Mouse (Mus musculus) gastrocnemius, postnatal 4 days (tissue): Measurements from ENCODE around the gene Zfp777. TPM values are rescaled to one million over a fixed set of nuclear protein-coding genes. Genes with fewer than 3 reads are reported as not detected.

Experiments
- DNase-seq, 2 experiments: peaks; one replicate each; pipeline ENCODE4 v3.0.0; 2021 to 2022; ENCODE audit warnings: low spot score in 2 of 2, mixed read lengths in 2 of 2
- long read RNA-seq, 2 experiments: library from polyadenylated mRNA; stranded (forward); transcript quantifications; one replicate each; pipeline ENCODE4 v2.0.0; 2021
- total RNA-seq, 2 experiments: library from RNA; stranded (reverse); gene quantifications; 2 replicates each; pipeline ENCODE4 v1.2.3; 2021

Gene Zfp777
- 10 to 100 TPM; 25.8 to 26.4 TPM for total RNA-seq
- long read RNA-seq, experiment 1, transcript Zfp777-202 (6 exons, 3,111 nt), result major isoform, 6 of 30 reads
- long read RNA-seq, experiment 1, partial matches to known transcripts, result 11 of 30 reads
- long read RNA-seq, experiment 1, other reads (novel, unspliced or antisense), result 13 of 30 reads
- long read RNA-seq, experiment 2, transcript Zfp777-202 (6 exons, 3,111 nt), result major isoform, 12 of 34 reads
- long read RNA-seq, experiment 2, partial matches to known transcripts, result 5 of 34 reads
- long read RNA-seq, experiment 2, other reads (novel, unspliced or antisense), result 13 of 34 reads

DNA sequence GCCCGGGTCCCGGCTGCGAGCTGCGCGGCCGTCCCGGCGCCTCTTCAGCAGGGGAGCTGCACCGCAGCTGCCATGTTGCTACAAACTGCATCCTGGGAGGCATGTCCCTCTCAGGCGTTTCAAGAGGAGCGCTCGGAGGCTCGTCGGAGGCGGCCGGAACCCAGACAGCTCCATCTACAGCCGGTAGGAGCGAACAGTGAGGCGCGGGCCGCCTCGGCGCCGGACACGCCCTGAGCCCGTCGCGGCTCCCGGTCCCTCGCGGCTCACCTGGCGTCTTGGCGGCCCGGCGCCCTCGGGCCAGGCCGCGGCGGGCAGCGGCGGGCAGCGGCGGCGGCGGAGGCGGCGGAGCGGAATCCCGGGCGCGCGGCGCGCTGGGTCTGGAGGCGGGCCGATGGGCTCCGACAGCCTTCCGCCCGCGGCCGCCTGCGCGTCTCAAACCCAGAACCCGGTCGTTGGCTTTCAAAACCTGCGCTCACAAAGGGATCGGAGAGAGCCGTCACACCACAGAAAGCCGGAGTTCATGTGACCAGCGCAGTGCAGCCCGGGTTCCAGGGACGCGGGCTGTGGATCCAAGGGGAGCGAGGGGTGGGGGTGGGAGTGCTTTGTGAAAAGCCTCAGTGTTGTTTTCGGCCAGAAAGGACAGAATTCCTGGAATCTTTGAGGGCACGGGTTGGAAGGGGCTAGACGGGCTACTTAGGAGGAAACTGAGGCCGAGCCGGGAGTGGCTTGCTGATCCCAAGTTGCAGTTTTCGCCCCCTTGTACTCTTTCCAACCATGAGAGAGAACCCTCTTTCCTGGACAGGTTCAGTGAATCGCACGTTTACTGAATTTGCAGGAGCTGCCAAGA lies at the start of gene Zfp777:
Gene Zfp777 (minus strand): TSS at position 486 of the 847 bp plus-strand sequence.
- peak; percentile 76 to 86 for DNase-seq

GRCm38 (mm10) chr6:48086957-48087715 lies 38.4 kb upstream of the Zfp777 start:
- DNase-seq, result no peak

- peak; percentile 92 for DNase-seq
These were observed 37.8 kb upstream of the Zfp777 start, which contains the start of gene Zfp746 for GRCm38 (mm10) chr6:48086471-48086878. Gene Zfp746 (minus strand): TSS chr6:48086593.

DNA sequence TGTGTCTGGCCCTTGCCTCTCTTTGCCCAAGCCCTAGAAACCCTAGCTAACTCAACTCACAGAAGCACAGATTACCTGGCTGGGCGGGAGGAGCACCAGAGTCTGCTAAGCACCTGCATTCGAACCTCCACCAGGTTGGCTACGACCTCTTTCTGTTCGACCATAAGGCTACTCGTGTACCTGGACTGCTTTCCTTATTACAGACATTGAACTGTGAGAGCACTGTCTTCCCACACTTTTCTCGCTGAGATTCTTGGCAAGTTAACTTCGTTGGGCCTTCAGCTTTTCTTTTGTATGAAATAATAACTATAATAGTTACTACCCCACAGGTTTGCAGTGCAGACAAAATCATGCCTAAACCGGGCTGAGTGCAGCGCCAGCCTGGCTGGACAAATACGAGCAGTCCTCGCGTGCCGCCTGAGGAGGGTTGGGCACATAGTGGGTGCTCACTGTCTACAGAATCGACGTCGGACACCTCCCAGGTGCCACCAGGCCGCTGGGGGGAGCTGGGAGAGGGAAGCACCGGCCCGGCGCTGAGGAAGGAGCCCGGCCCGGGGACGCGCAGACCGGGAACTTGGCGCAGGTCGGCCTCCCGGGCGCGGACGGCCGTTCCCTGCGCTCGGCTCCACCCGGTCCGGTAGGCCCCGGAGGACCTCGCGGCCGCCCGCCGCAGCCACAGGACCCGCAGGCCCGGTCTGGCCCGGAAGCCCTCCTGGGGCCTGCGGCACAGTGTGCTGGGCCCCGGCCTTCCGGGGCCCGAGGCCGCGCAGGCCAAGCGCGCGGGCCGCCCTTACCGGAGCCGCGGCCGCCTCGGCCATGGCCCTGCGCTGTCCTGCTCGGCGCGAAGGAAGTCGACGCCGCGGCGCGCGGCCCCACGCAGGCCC lies 37.1 kb upstream of the Zfp777 start:
- DNase-seq, result peak; percentile 46 to 64

GRCm38 (mm10) chr6:48083733-48084191 lies 35.1 kb upstream of the Zfp777 start:
- DNase-seq, result no peak

- no peak for DNase-seq
These were observed 33.2 kb upstream of the Zfp777 start for GRCm38 (mm10) chr6:48081952-48082351.

GRCm38 (mm10) chr6:48081021-48081420 lies 32.3 kb upstream of the Zfp777 start:
- DNase-seq, result no peak

GRCm38 (mm10) chr6:48073316-48073715 lies 24.6 kb upstream of the Zfp777 start:
- DNase-seq, result no peak

DNA sequence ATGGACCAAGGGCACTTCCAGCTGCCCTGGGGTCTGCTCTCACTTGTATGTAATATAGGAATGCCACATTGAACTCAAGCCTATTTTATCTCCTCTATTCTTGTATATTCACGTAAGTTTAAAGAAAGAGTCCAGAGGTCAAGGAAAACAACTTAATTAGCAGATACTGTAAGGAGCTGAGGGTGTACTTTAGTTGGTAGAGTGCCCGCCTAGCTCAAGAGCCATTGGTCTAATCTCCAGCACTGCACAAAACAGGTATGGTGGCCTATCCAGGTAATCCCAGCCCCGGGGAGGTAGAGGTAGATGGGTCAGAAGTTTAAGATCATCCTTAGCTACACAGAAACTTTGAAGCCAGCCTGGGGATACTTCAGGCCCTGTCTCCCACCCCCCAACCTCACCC lies 18.8 kb upstream of the Zfp777 start:
- no peak for DNase-seq

- no peak for DNase-seq
These were observed 16.9 kb upstream of the Zfp777 start for GRCm38 (mm10) chr6:48065587-48066075.

GRCm38 (mm10) chr6:48064451-48064850 lies 15.7 kb upstream of the Zfp777 start:
- no peak for DNase-seq

DNA sequence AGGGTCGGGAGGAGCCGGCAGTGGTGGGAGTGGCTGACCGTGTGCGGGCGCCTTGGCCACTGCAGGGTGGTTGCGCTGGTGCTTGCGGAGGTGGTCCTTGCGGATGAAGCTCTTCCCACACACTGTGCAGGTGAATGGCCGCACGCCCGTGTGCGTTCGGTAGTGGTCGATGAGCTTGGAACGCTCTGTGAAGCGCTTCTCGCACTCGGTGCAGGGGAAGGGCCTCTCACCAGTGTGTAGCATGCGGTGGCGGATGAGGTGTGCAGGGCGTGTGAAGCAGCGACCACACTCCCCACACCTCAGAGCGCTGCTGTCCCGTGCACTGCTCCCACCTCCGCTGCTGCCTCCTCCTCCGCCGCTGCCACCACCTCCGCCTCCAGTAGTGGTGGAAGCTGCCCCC lies 15.2 kb upstream of the Zfp777 start:
- no peak for DNase-seq

DNA sequence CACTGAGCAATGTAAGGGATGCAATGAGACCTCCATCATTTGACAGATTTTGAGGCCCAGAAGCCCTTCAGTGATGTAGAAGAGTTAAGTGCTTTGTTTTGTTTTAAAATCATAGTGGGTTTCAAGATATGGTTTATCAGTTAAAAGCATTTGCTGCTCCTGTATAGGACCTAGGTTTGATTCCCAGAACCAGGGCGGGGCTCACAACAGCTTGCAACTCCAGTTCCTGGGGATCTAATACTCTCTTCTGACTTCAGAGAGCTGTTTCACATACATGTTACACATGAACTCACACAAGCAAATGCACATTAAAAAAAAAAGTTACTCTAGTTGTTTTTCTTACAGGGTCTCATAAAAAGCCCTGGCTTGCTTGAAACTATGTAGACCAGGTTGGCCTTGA lies 12.2 kb upstream of the Zfp777 start:
- DNase-seq, result no peak

DNA sequence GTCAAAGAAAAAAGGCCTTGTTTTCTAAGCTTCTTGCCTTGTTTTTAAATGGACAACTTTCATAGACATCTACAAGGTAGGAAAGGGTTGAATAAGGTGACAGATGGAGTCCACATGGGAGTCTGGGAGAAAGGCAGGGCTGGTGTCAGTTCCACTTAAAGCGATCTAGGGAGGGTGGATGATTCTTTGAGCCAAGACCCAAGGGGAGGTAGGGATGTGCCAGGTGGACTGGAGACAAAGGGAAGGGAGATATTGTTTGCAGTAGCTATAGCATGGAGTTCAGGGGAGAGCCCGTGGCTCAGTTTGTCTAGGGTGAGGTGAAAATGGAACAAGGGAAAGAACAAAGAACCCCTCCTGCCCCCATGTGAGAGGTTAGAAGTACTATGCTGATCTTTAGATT lies 11.7 kb upstream of the Zfp777 start:
- no peak for DNase-seq

DNA sequence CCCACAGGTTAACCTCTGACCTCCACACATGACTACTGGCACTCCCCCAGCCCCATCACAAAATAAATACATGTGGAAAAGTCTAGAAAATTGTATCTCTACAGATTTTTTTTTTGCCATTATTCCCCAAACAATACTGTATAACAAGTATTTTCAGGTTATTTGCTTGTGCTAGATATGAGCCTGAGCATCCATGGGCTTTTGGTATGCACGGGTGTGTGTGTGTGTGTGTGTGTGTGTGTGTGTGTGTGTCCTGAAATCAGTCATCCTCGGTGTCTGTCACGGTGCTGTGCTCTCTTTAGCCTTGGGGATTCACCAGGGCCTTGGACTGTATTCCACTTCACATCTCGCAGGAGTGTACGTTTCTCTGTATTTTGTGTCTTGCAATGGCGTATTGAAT lies 3.4 kb upstream of the Zfp777 start:
- DNase-seq, result no peak

DNA sequence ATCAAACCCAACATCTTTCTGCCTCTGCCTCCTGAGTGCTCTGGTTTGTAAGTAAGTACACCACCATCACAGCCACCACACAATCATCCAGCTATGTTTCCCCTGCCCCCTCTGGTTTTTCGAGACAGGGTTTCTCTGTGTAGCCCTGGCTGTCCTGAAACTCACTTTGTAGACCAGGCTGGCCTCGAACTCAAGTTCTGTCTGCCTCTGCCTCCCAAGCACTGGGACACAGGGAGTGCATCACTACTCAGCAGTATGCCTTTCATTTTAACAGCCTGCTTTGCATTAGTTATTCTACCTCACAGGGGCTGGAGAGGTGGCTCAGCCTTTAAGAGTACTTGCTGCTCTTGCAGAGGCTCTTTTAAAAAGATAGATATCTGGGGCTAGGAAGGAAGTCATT lies 3.0 kb upstream of the Zfp777 start:
- no peak for DNase-seq

- no peak for DNase-seq
These were observed 758 bp upstream of the Zfp777 start for GRCm38 (mm10) chr6:48049273-48050065.

GRCm38 (mm10) chr6:48047450-48048351 lies 1.0 kb downstream of the Zfp777 start:
- peak; percentile 32 to 39 for DNase-seq

- no peak for DNase-seq
These were observed 1.6 kb downstream of the Zfp777 start for GRCm38 (mm10) chr6:48047114-48047449.
